Mouse (Mus musculus): ENCODE data around the gene Nlk. TPM values are rescaled to one million over a fixed set of nuclear protein-coding genes. Genes with fewer than 3 reads are reported as not detected.
A peak's percentile ranks its signal among the peaks of the same experiment; 100 is the strongest.

Nlk gene
- polyA plus RNA-seq, 1 experiment from 2014 or later, result 8.4 TPM

GRCm38 (mm10) chr11:78568827-78569226 is 128.3 kb downstream of the Nlk start:
- Histone ChIP-seq H3K27me3 (replicated peaks; ENCODE audit: control insufficient read depth, insufficient read depth, low read length) (no peaks in the 10 kb centered on the region), H3K4me3 (ENCODE audit: low read length) (no peak overlapping the region), H3K36me3 (ENCODE audit: control insufficient read depth, insufficient read depth, low read length) (0 out of 2 replicates have a peak, but pooled peaks cover 8% of the 10 kb centered on the region), H3K4me1 (ENCODE audit: control insufficient read depth, insufficient read depth, low read length) (no peaks in the 10 kb centered on the region), H3K4me2 (ENCODE audit: low read depth, low read length) (no peak overlapping the region), H3K9ac (ENCODE audit: low read depth, low read length) (no peak overlapping the region), H3K27ac (ENCODE audit: low read length) (no peak overlapping the region), H3K9me3 (ENCODE audit: control insufficient read depth, low read length) (no peaks in the 10 kb centered on the region)
- ATAC-seq, result no peak
- WGBS, result 85% methylated on average over 10 of the region's 10 CpGs

DNA sequence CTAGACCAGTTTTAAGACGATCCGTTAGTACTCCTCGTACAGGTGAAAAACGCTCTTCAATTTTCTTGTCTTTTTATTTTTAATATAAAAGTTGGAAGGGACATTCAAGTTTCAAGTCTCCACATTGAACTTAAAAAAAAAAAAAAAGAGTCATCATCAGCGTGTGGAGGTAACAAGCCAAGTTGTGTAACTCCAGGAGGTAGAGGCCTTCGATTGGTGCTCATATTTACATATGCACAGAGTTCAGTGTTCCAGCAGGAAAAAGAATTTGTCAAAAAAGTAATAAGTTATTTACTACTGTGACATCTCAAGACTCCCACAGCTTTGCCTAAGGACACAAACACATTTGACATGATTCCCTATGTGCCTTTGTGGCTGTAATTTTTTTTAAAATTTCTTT is 129.6 kb downstream of the Nlk start:
- H3K4me3 ChIP-seq (ENCODE audit: low read length), result no peak overlapping the region
- no peaks in the 10 kb centered on the region for H3K9me3 ChIP-seq (ENCODE audit: control insufficient read depth, low read length)
- no peak overlapping the region for H3K9ac ChIP-seq (ENCODE audit: low read depth, low read length)
- WGBS, result 90% methylated on average over 6 of the region's 6 CpGs
- no peak overlapping the region for H3K27ac ChIP-seq (ENCODE audit: low read length)
- no peak for ATAC-seq
- no peak overlapping the region for H3K4me2 ChIP-seq (ENCODE audit: low read depth, low read length)
- no peaks in the 10 kb centered on the region for H3K4me1 ChIP-seq (ENCODE audit: control insufficient read depth, insufficient read depth, low read length)
- no peaks in the 10 kb centered on the region for H3K27me3 ChIP-seq (replicated peaks; ENCODE audit: control insufficient read depth, insufficient read depth, low read length)
- H3K36me3 ChIP-seq (ENCODE audit: control insufficient read depth, insufficient read depth, low read length), result 0 out of 2 replicates have a peak, but pooled peaks cover 4% of the 10 kb centered on the region

GRCm38 (mm10) chr11:78566775-78567174 is 130.4 kb downstream of the Nlk start:
- H3K27me3 ChIP-seq (replicated peaks; ENCODE audit: control insufficient read depth, insufficient read depth, low read length), result no peaks in the 10 kb centered on the region
- no peaks in the 10 kb centered on the region for H3K4me1 ChIP-seq (ENCODE audit: control insufficient read depth, insufficient read depth, low read length)
- WGBS, result 46% methylated on average over 6 of the region's 6 CpGs
- no peaks in the 10 kb centered on the region for H3K9me3 ChIP-seq (ENCODE audit: control insufficient read depth, low read length)
- no peak for ATAC-seq
- H3K9ac ChIP-seq (ENCODE audit: low read depth, low read length), result no peak overlapping the region
- no peak overlapping the region for H3K4me2 ChIP-seq (ENCODE audit: low read depth, low read length)
- 0 out of 2 replicates have a peak, but pooled peaks cover 4% of the 10 kb centered on the region for H3K36me3 ChIP-seq (ENCODE audit: control insufficient read depth, insufficient read depth, low read length)
- no peak overlapping the region for H3K27ac ChIP-seq (ENCODE audit: low read length)
- no peak overlapping the region for H3K4me3 ChIP-seq (ENCODE audit: low read length)

- WGBS, result 14% methylated on average over 4 of the region's 4 CpGs
- Histone ChIP-seq H3K4me3 (ENCODE audit: low read length) (no peak overlapping the region), H3K27me3 (replicated peaks; ENCODE audit: control insufficient read depth, insufficient read depth, low read length) (no peaks in the 10 kb centered on the region), H3K27ac (ENCODE audit: low read length) (no peak overlapping the region), H3K4me1 (ENCODE audit: control insufficient read depth, insufficient read depth, low read length) (peaks cover 4% of the 10 kb centered on the region; the same call in 1 of the 2 replicates), H3K36me3 (ENCODE audit: control insufficient read depth, insufficient read depth, low read length) (0 out of 2 replicates have a peak, but pooled peaks cover 2% of the 10 kb centered on the region), H3K9me3 (ENCODE audit: control insufficient read depth, low read length) (no peaks in the 10 kb centered on the region), H3K9ac (ENCODE audit: low read depth, low read length) (no peak overlapping the region), H3K4me2 (ENCODE audit: low read depth, low read length) (no peak overlapping the region)
- ATAC-seq, result peak; percentile 58; the same call in 1 of the 2 replicates
Observed at GRCm38 (mm10) chr11:78560447-78560846, 136.7 kb downstream of the Nlk start.

GRCm38 (mm10) chr11:78557241-78557640 is 139.9 kb downstream of the Nlk start:
- ATAC-seq, result 0 out of 2 replicates have a peak, but pooled peaks have one; percentile 21
- Histone ChIP-seq H3K36me3 (ENCODE audit: control insufficient read depth, insufficient read depth, low read length) (no peaks in the 10 kb centered on the region), H3K4me3 (ENCODE audit: low read length) (no peak overlapping the region), H3K4me2 (ENCODE audit: low read depth, low read length) (no peak overlapping the region), H3K9me3 (ENCODE audit: control insufficient read depth, low read length) (no peaks in the 10 kb centered on the region), H3K27ac (ENCODE audit: low read length) (0 out of 2 replicates have a peak overlapping the region, but pooled peaks have one; percentile 27), H3K4me1 (ENCODE audit: control insufficient read depth, insufficient read depth, low read length) (peaks cover 4% of the 10 kb centered on the region; the same call in 1 of the 2 replicates), H3K27me3 (replicated peaks; ENCODE audit: control insufficient read depth, insufficient read depth, low read length) (no peaks in the 10 kb centered on the region), H3K9ac (ENCODE audit: low read depth, low read length) (no peak overlapping the region; the same call in 1 of the 2 replicates)
- 56% methylated on average over 8 of the region's 8 CpGs for WGBS

GRCm38 (mm10) chr11:78556070-78556469 is 141.1 kb downstream of the Nlk start:
- no peaks in the 10 kb centered on the region for H3K9me3 ChIP-seq (ENCODE audit: control insufficient read depth, low read length)
- peaks cover 4% of the 10 kb centered on the region; the same call in 1 of the 2 replicates for H3K4me1 ChIP-seq (ENCODE audit: control insufficient read depth, insufficient read depth, low read length)
- 64% methylated on average over 4 of the region's 4 CpGs for WGBS
- H3K36me3 ChIP-seq (ENCODE audit: control insufficient read depth, insufficient read depth, low read length), result no peaks in the 10 kb centered on the region
- H3K27me3 ChIP-seq (replicated peaks; ENCODE audit: control insufficient read depth, insufficient read depth, low read length), result no peaks in the 10 kb centered on the region
- H3K9ac ChIP-seq (ENCODE audit: low read depth, low read length), result 0 out of 2 replicates have a peak overlapping the region, but pooled peaks have one; percentile 51
- peak overlapping the region; percentile 93 for H3K27ac ChIP-seq (ENCODE audit: low read length)
- H3K4me2 ChIP-seq (ENCODE audit: low read depth, low read length), result no peak overlapping the region
- no peak for ATAC-seq
- H3K4me3 ChIP-seq (ENCODE audit: low read length), result no peak overlapping the region

- no peaks in the 10 kb centered on the region for H3K9me3 ChIP-seq (ENCODE audit: control insufficient read depth, low read length)
- H3K27ac ChIP-seq (ENCODE audit: low read length), result peak overlapping the region; percentile 93
- no peak overlapping the region for H3K4me2 ChIP-seq (ENCODE audit: low read depth, low read length)
- H3K36me3 ChIP-seq (ENCODE audit: control insufficient read depth, insufficient read depth, low read length), result no peaks in the 10 kb centered on the region
- H3K4me1 ChIP-seq (ENCODE audit: control insufficient read depth, insufficient read depth, low read length), result peaks cover 4% of the 10 kb centered on the region; the same call in 1 of the 2 replicates
- H3K4me3 ChIP-seq (ENCODE audit: low read length), result no peak overlapping the region
- H3K9ac ChIP-seq (ENCODE audit: low read depth, low read length), result peak overlapping the region; percentile 51
- WGBS, result 57% methylated on average over 3 of the region's 3 CpGs
- ATAC-seq, result peak; percentile 46
- no peaks in the 10 kb centered on the region for H3K27me3 ChIP-seq (replicated peaks; ENCODE audit: control insufficient read depth, insufficient read depth, low read length)
Observed at GRCm38 (mm10) chr11:78555623-78556022, 141.6 kb downstream of the Nlk start.

DNA sequence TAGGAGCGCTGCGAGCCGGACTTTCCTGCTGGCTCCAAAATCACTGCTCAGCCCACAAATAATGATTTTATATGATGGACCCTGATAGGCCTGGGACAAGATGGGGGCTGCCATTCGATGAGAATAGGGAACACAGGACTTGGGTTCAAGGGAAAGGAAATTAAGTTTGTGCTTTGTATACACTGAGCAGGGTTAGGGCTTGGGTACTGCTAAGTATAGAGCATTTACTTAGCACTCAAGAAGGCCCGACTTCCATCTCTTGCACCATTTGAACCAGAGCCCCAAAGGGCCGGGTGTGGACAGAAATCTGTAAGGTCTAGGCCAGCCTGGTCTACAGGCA is 146.1 kb downstream of the Nlk start:
- ATAC-seq, result peak; percentile 23
- peak overlapping the region; percentile 72 for H3K4me2 ChIP-seq (ENCODE audit: low read depth, low read length)
- WGBS, result 35% methylated on average over 6 of the region's 6 CpGs
- no peaks in the 10 kb centered on the region for H3K27me3 ChIP-seq (replicated peaks; ENCODE audit: control insufficient read depth, insufficient read depth, low read length)
- peak overlapping the region; percentile 73 for H3K9ac ChIP-seq (ENCODE audit: low read depth, low read length)
- no peaks in the 10 kb centered on the region for H3K9me3 ChIP-seq (ENCODE audit: control insufficient read depth, low read length)
- peak overlapping the region; percentile 68 for H3K4me3 ChIP-seq (ENCODE audit: low read length)
- H3K4me1 ChIP-seq (ENCODE audit: control insufficient read depth, insufficient read depth, low read length), result peaks cover 20% of the 10 kb centered on the region
- H3K27ac ChIP-seq (ENCODE audit: low read length), result peak overlapping the region; percentile 78; the same call in 1 of the 2 replicates
- no peaks in the 10 kb centered on the region for H3K36me3 ChIP-seq (ENCODE audit: control insufficient read depth, insufficient read depth, low read length)

DNA sequence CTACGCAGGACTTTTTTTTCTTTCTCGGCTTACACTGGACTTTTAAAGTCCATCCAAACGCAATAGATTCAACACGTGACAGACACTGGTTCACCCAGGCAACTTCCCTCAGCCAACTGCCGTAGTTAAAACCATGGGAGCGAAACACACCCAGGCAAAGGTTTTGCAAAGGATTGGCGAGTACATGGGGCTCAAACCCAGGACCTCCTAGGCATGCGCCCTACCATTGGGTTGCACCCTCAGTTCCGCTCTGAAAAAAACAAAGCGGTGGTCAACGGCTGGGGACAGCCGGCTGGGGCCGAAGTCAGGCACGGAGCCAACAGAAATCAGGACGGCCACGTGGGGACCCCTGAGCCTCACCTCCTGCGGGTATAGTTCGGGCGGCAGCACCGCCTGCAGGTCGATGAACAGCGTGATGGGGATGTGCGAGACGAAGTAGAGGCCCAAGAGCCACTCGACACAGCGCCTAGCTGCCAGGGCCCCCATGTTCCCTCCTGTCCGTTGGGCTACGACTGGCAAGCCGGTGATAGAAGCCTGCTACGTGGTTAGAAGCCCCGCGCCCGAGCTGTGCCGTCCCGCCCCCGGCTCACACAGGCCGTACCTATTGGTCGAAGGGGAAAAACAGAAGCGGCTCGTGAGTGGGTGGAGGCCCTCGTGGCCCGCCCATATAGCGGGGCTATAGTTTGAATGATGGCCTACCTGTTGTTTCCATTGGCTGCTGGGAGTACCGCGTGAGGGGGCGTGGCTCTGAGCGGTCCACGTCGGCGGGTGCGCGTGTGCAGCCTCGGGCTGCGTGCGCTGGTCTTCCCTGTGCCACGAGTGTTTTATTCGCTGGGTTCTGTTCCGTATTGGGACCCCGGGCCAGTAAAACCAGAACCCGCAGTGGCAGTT is 146.8 kb downstream of the Nlk start, which contains the start of gene Tmem97:
TSS of gene Tmem97 (minus strand) at position 610 of the 891 bp plus-strand sequence.
- Histone ChIP-seq H3K9ac (ENCODE audit: low read depth, low read length) (peak within 1 kb of the TSS; percentile 78), H3K27me3 (replicated peaks; ENCODE audit: control insufficient read depth, insufficient read depth, low read length) (no peaks in the 10 kb centered on the region), H3K36me3 (ENCODE audit: control insufficient read depth, insufficient read depth, low read length) (no peaks in the 10 kb centered on the region), H3K4me3 (ENCODE audit: low read length) (peak within 1 kb of the TSS; percentile 68), H3K4me1 (ENCODE audit: control insufficient read depth, insufficient read depth, low read length) (peaks cover 20% of the 10 kb centered on the region), H3K9me3 (ENCODE audit: control insufficient read depth, low read length) (no peaks in the 10 kb centered on the region), H3K27ac (ENCODE audit: low read length) (peak within 1 kb of the TSS; percentile 84), H3K4me2 (ENCODE audit: low read depth, low read length) (peak within 1 kb of the TSS; percentile 72)
- ATAC-seq, result peak; percentile 99
- under 1% methylated on average over 60 of the region's 60 CpGs for WGBS

Measured in intestine, embryonic 16.5 days (tissue).